Mouse (Mus musculus): ENCODE data around the gene Gm10135. TPM values are rescaled to one million over a fixed set of nuclear protein-coding genes. Genes with fewer than 3 reads are reported as not detected.
A peak's percentile ranks its signal among the peaks of the same experiment; 100 is the strongest.

Gm10135 gene
- polyA plus RNA-seq, 1 experiment = not detected

DNA sequence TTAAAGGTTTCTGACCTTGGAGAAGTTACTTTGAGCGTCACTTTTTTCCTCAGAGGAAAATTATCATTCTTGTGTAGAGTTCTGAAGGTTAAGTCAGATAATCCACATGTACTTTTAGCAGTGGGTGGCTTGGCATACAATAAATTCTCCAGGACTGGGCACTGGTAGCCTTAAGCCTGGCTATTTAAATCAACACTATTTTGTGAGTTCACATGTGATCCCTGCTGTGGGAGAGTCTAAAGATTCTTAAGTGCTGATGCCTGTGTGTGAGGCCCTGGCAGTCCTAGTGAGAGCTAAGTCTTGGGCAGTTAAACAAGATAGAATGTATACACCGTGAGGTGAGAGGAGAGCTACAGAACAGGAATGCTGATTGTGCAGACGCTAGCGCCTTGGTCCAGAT is 58.5 kb downstream of the Gm10135 start:
- Histone ChIP-seq H3K4me3 (ENCODE audit: low read depth, low read length) (no peak overlapping the region), H3K9me3 (replicated peaks; ENCODE audit: control insufficient read depth, insufficient read depth, low read length, poor library complexity, severe bottlenecking) (no peaks in the 10 kb centered on the region), H3K9ac (ENCODE audit: low read depth, poor library complexity, severe bottlenecking) (peak overlapping the region; percentile 89; the same call in 1 of the 2 replicates), H3K4me1 (ENCODE audit: control insufficient read depth, insufficient read depth, low read length) (no peaks in the 10 kb centered on the region), H3K36me3 (ENCODE audit: control insufficient read depth, insufficient read depth, low read length, poor library complexity, severe bottlenecking) (no peaks in the 10 kb centered on the region), H3K27ac (ENCODE audit: insufficient read depth, low read length) (no peak overlapping the region), H3K27me3 (ENCODE audit: control insufficient read depth, insufficient read depth, low read length, poor library complexity, severe bottlenecking) (no peaks in the 10 kb centered on the region)
- no peak for TF ChIP-seq EP300 (IDR thresholded peaks at IDR 0.05; ENCODE audit: insufficient read depth, low read depth, low read length)
- TF ChIP-seq POLR2A (IDR thresholded peaks at IDR 0.05; ENCODE audit: insufficient read depth, low read length) = no peak
- TF ChIP-seq CTCF (IDR thresholded peaks at IDR 0.05; ENCODE audit: low read depth, low read length) = no peak

Other genes starting within 250 kb of the Gm10135 start
- gene Txk, start 221.9 kb downstream of the Gm10135 start, polyA plus RNA-seq (2011; ENCODE audit: insufficient read depth, insufficient read length, low read depth, missing spikeins) = not detected in 2 replicates
- gene Tec, start 106.2 kb downstream of the Gm10135 start, polyA plus RNA-seq (2011; ENCODE audit: insufficient read depth, insufficient read length, low read depth, missing spikeins) = 15.8 and 20.6 TPM in 2 replicates
- 40.8 and 48.4 TPM in 2 replicates for gene Slain2, start 60.4 kb downstream of the Gm10135 start, polyA plus RNA-seq (2011; ENCODE audit: insufficient read depth, insufficient read length, low read depth, missing spikeins)
- not detected in 2 replicates for gene Slc10a4, start 32.2 kb upstream of the Gm10135 start, polyA plus RNA-seq (2011; ENCODE audit: insufficient read depth, insufficient read length, low read depth, missing spikeins)

All from ES-Bruce4 (cell line).